Mouse (Mus musculus): ENCODE results near the gene Dnajc16. TPM values are rescaled to one million over a fixed set of nuclear protein-coding genes. Genes with fewer than 3 reads are reported as not detected.

The Dnajc16 gene
- polyA plus RNA-seq, 2 experiments: 3.2 to 11.9 TPM

GRCm38 (mm10) chr4:141828177-141828576, 37.4 kb upstream of the Dnajc16 start:
- Histone ChIP-seq H3K4me1 (ENCODE audit: control insufficient read depth, insufficient read depth, low read length) (no peaks in the 10 kb centered on the region), H3K4me2 (replicated peaks; ENCODE audit: low read depth, low read length, severe bottlenecking) (no peak overlapping the region), H3K9me3 (ENCODE audit: control insufficient read depth, low read length) (no peaks in the 10 kb centered on the region), H3K4me3 (replicated peaks; ENCODE audit: low read length) (no peak overlapping the region), H3K9ac (ENCODE audit: low read depth, low read length, severe bottlenecking) (no peak overlapping the region), H3K27ac (replicated peaks; ENCODE audit: low read depth, low read length) (no peak overlapping the region), H3K36me3 (ENCODE audit: control insufficient read depth, insufficient read depth, low read length) (no peaks in the 10 kb centered on the region), H3K27me3 (ENCODE audit: control insufficient read depth, insufficient read depth, low read length) (no peaks in the 10 kb centered on the region)
- no peak for TF ChIP-seq POLR2A (IDR thresholded peaks at IDR 0.05; ENCODE audit: borderline replicate concordance, extremely low read depth, insufficient read depth, insufficient read length)
- no peak for DNase-seq (ENCODE audit: low spot score)
- no peak for ATAC-seq (ENCODE audit: low FRiP score, low read depth)
- WGBS: 76% methylated on average over 4 of the region's 4 CpGs

GRCm38 (mm10) chr4:141827401-141827800, 36.7 kb upstream of the Dnajc16 start:
- Histone ChIP-seq H3K9ac (ENCODE audit: low read depth, low read length, severe bottlenecking) (no peak overlapping the region), H3K9me3 (ENCODE audit: control insufficient read depth, low read length) (no peaks in the 10 kb centered on the region), H3K4me2 (replicated peaks; ENCODE audit: low read depth, low read length, severe bottlenecking) (no peak overlapping the region), H3K27me3 (ENCODE audit: control insufficient read depth, insufficient read depth, low read length) (no peaks in the 10 kb centered on the region), H3K36me3 (ENCODE audit: control insufficient read depth, insufficient read depth, low read length) (no peaks in the 10 kb centered on the region), H3K4me3 (replicated peaks; ENCODE audit: low read length) (no peak overlapping the region), H3K27ac (replicated peaks; ENCODE audit: low read depth, low read length) (no peak overlapping the region), H3K4me1 (ENCODE audit: control insufficient read depth, insufficient read depth, low read length) (no peaks in the 10 kb centered on the region)
- no peak for TF ChIP-seq POLR2A (IDR thresholded peaks at IDR 0.05; ENCODE audit: borderline replicate concordance, extremely low read depth, insufficient read depth, insufficient read length)
- WGBS: 83% methylated on average over 2 of the region's 2 CpGs
- DNase-seq (ENCODE audit: low spot score): no peak
- ATAC-seq (ENCODE audit: low FRiP score, low read depth): no peak

DNA sequence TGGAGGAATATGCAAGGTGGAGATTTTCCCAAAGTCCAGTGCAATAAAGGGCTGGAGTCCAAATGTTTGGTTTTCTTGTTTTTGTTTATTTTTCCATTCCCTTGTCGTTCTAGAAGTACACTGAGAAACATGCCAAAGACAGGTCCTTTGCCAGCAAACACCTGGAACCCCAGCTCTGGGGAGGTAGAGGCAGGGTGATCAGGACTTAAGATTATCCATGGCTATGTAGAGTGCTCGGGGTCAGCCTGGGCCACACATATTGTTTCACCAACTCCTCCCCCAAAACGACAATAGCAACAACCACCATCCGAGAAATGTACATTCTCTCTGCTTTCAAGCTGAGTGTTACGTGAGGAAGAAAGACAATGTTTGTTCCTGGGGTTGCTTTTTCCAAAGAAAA, 35.3 kb upstream of the Dnajc16 start, which contains the start of gene Cela2a:
Cela2a (minus strand) TSS at position 101 of the 400 bp plus-strand sequence.
- 73% methylated on average over 5 of the region's 5 CpGs for WGBS
- Histone ChIP-seq H3K27ac (replicated peaks; ENCODE audit: low read depth, low read length) (no peak within 1 kb of the TSS), H3K4me1 (ENCODE audit: control insufficient read depth, insufficient read depth, low read length) (no peaks in the 10 kb centered on the region), H3K36me3 (ENCODE audit: control insufficient read depth, insufficient read depth, low read length) (no peaks in the 10 kb centered on the region), H3K4me2 (replicated peaks; ENCODE audit: low read depth, low read length, severe bottlenecking) (no peak within 1 kb of the TSS), H3K9ac (ENCODE audit: low read depth, low read length, severe bottlenecking) (no peak within 1 kb of the TSS), H3K4me3 (replicated peaks; ENCODE audit: low read length) (no peak within 1 kb of the TSS), H3K27me3 (ENCODE audit: control insufficient read depth, insufficient read depth, low read length) (no peaks in the 10 kb centered on the region), H3K9me3 (ENCODE audit: control insufficient read depth, low read length) (no peaks in the 10 kb centered on the region)
- TF ChIP-seq POLR2A (IDR thresholded peaks at IDR 0.05; ENCODE audit: borderline replicate concordance, extremely low read depth, insufficient read depth, insufficient read length): no peak
- DNase-seq (ENCODE audit: low spot score) (no peak), ATAC-seq (ENCODE audit: low FRiP score, low read depth) (no peak)

DNA sequence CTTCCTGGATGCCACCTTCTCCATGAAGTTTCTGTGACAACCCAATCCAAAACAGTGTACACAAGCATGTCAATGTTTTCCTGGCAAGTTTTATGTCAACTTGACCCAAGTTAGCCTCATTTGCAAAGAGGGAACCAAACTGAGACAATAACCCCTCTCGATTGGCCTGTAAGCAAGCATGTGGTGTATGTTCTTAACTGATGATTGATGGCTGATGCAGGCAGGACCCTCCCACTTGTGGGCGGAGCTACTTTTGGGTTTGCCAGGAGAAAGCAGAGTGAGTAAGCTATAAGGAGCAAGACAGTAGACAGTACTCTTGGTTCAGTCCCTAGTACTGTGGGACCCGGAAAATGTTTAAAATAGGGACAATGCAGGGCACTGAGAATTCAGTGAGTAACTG, 32.2 kb upstream of the Dnajc16 start:
- no peak overlapping the region for H3K9ac ChIP-seq (ENCODE audit: low read depth, low read length, severe bottlenecking)
- no peaks in the 10 kb centered on the region for H3K4me1 ChIP-seq (ENCODE audit: control insufficient read depth, insufficient read depth, low read length)
- no peak for DNase-seq (ENCODE audit: low spot score)
- 61% methylated on average over 3 of the region's 3 CpGs for WGBS
- no peak for ATAC-seq (ENCODE audit: low FRiP score, low read depth)
- H3K9me3 ChIP-seq (ENCODE audit: control insufficient read depth, low read length): no peaks in the 10 kb centered on the region
- H3K27ac ChIP-seq (replicated peaks; ENCODE audit: low read depth, low read length): no peak overlapping the region
- no peak overlapping the region for H3K4me3 ChIP-seq (replicated peaks; ENCODE audit: low read length)
- TF ChIP-seq POLR2A (IDR thresholded peaks at IDR 0.05; ENCODE audit: borderline replicate concordance, extremely low read depth, insufficient read depth, insufficient read length): no peak
- no peak overlapping the region for H3K4me2 ChIP-seq (replicated peaks; ENCODE audit: low read depth, low read length, severe bottlenecking)
- H3K36me3 ChIP-seq (ENCODE audit: control insufficient read depth, insufficient read depth, low read length): no peaks in the 10 kb centered on the region
- H3K27me3 ChIP-seq (ENCODE audit: control insufficient read depth, insufficient read depth, low read length): no peaks in the 10 kb centered on the region

DNA sequence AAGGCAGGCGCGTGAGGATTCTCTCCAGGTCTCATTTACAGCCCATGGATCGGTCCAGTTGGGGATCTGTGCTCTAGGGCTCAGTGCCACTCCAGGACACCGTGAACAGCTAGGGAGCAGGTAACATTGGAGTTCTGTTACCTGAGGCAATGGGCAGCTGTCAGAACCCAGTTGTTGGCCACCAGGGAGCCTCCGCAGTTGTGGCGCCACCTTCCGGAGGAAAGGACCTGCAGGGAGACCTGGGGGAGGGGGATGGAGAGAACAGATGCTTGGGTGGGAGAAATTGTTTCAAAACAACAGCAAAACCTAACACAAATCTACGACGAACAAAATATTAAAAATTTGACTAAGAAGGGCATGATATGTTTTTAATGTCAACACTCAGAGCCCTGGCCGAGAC, 31.4 kb upstream of the Dnajc16 start:
- Histone ChIP-seq H3K27me3 (ENCODE audit: control insufficient read depth, insufficient read depth, low read length) (no peaks in the 10 kb centered on the region), H3K27ac (replicated peaks; ENCODE audit: low read depth, low read length) (no peak overlapping the region), H3K4me1 (ENCODE audit: control insufficient read depth, insufficient read depth, low read length) (no peaks in the 10 kb centered on the region), H3K4me2 (replicated peaks; ENCODE audit: low read depth, low read length, severe bottlenecking) (no peak overlapping the region), H3K9ac (ENCODE audit: low read depth, low read length, severe bottlenecking) (no peak overlapping the region), H3K4me3 (replicated peaks; ENCODE audit: low read length) (no peak overlapping the region), H3K36me3 (ENCODE audit: control insufficient read depth, insufficient read depth, low read length) (no peaks in the 10 kb centered on the region), H3K9me3 (ENCODE audit: control insufficient read depth, low read length) (no peaks in the 10 kb centered on the region)
- DNase-seq (ENCODE audit: low spot score) (no peak), ATAC-seq (ENCODE audit: low FRiP score, low read depth) (no peak)
- 67% methylated on average over 10 of the region's 10 CpGs for WGBS
- no peak for TF ChIP-seq POLR2A (IDR thresholded peaks at IDR 0.05; ENCODE audit: borderline replicate concordance, extremely low read depth, insufficient read depth, insufficient read length)

DNA sequence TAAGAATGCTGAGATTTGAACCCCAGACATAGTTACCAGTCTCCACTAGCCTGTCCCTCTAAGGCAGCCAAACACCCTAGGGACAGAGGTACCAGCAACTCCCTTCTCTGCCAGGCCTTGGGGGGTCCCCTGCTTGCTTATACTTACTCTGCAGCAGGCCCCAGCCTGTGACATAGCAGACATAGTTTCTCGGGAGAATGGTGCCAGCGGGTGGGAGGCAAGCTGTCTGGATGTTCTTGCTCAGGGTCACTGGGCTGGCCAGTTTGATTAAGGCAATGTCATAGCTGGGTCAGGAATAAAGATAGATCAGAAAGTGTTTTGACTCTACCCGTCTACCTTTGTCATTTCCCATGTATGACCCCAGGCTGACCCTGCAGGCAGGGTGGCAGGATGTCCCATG, 30.4 kb upstream of the Dnajc16 start:
- ATAC-seq (ENCODE audit: low FRiP score, low read depth): no peak
- Histone ChIP-seq H3K9ac (ENCODE audit: low read depth, low read length, severe bottlenecking) (no peak overlapping the region), H3K27me3 (ENCODE audit: control insufficient read depth, insufficient read depth, low read length) (no peaks in the 10 kb centered on the region), H3K4me1 (ENCODE audit: control insufficient read depth, insufficient read depth, low read length) (no peaks in the 10 kb centered on the region), H3K36me3 (ENCODE audit: control insufficient read depth, insufficient read depth, low read length) (peaks cover 2% of the 10 kb centered on the region; the same call in 1 of the 2 replicates), H3K27ac (replicated peaks; ENCODE audit: low read depth, low read length) (no peak overlapping the region), H3K4me3 (replicated peaks; ENCODE audit: low read length) (no peak overlapping the region), H3K9me3 (ENCODE audit: control insufficient read depth, low read length) (no peaks in the 10 kb centered on the region), H3K4me2 (replicated peaks; ENCODE audit: low read depth, low read length, severe bottlenecking) (no peak overlapping the region)
- no peak for DNase-seq (ENCODE audit: low spot score)
- 69% methylated on average over 3 of the region's 3 CpGs for WGBS
- no peak for TF ChIP-seq POLR2A (IDR thresholded peaks at IDR 0.05; ENCODE audit: borderline replicate concordance, extremely low read depth, insufficient read depth, insufficient read length)

All from limb, embryonic 14.5 days (tissue).